Mouse (Mus musculus) gastrocnemius, adult 18-20 months (tissue): ENCODE data around the gene Nell2. TPM values are rescaled to one million over a fixed set of nuclear protein-coding genes. Genes with fewer than 3 reads are reported as not detected.
"Not testable (repeated sequence)": the region's sequence is repeated elsewhere in the genome, so short reads cannot be mapped to it uniquely, and the experiment has no call there.

Source experiments
- DNase-seq: peaks from one replicate; pipeline ENCODE4 v3.0.0; 2021; ENCODE audit warnings: low spot score
- total RNA-seq, 2 experiments: library from RNA; stranded (reverse); gene quantifications; 2 replicates each; pipeline ENCODE4 v1.2.3; 2021

Gene Nell2
- total RNA-seq, 2 experiments from 2014 or later, result 0.33 TPM; not detected in 1

GRCm38 (mm10) chr15:95245516-95245915 is 282.8 kb downstream of the Nell2 start:
- no peak for DNase-seq

- no peak for DNase-seq
Observed at GRCm38 (mm10) chr15:95243876-95244275, 284.5 kb downstream of the Nell2 start.

DNA sequence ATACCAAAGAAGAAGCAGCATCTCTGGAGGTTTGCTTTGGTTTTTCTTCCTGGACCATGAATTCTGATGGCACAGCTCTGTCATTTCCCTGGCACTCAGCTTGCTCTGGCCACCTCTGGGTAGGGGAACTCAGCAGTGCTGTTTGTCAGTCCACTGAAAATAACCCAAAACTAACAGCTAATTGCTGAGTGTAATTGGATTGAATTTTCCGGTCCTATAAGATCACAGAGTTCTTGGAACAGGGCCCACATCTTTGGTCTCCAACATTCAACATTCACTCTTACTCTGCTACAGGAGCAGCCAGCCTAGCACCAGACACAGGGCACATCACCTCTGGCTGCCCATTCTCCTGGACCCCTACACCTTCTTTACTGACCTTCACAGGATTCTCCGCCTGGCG is 287.2 kb downstream of the Nell2 start:
- no peak for DNase-seq

DNA sequence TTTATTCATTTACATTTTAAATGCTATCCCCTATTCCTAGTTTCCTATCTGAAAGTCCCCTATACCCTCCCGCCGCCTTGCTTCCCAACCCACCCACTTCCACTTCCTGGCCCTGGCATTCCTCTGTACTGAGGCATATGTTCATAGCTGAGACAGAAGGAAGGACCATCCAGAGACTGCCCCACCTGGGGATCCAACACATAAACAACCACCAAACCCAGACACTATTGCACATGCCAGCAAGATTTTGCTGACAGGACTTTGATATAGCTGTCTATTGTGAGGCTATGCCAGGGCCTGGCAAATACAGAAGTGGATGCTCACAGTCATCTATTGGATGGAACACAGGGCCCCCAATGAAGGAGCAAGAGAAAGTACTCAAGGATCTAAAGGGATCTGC is 291.3 kb downstream of the Nell2 start:
- not testable (repeated sequence) for DNase-seq

DNA sequence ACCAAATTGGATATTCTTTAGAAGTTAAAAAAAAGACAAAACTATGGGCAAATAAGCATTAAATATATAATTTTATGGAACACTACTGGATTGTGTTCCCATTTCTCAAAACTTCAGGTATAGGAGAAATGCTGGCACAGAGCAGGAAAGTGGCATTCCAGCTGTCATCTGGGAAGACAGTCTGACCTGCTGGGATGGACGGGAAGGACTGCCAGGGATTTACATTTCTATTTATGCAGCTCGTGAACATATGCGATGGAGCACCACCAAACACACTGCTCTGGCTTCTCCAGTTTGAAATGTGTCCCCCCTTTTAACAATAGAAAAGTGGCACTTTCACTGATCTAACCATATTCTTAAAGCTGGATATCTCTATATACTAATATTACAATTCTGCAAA is 291.9 kb downstream of the Nell2 start:
- no peak for DNase-seq

DNA sequence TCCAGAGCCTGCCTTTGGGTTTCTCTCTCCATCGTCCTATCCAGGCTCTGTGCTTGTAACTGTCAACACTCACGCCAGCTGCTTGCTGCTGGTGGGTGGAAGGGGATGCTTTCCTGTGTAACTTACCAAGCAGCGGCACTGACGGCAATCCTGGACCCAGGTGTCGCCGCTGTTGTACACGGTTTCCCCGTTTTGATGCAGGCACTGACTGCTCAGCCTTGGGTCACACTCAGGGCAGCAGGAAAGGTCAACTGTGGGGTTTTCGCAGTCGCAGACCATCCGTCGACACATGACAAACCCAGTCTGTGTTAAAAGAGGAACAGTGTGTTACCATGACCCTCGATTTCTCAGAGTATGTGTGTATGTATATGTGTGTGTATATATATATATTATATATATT is 297.2 kb downstream of the Nell2 start:
- DNase-seq, result no peak

GRCm38 (mm10) chr15:95216640-95217365 is 311.6 kb downstream of the Nell2 start:
- DNase-seq, result no peak

DNA sequence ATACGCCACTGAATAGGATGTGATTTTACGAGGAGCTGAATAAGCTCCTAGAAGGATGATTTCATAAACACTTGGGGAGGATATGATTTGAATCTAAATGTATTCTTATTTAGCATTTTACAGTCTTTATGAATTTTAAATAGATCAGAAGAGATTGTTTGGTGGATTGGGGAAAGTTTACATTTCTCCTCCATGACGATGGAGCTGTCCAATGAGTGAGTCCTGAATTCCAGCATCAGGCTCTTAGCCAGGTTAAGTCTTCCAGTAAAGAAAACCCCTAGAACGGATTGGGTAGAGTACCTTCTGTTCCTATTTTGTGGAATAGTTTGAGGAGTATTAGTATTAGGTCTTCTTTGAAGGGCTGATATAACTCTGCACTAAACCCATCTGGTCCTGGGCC is 317.8 kb downstream of the Nell2 start:
- no peak for DNase-seq

GRCm38 (mm10) chr15:95209186-95209585 is 319.2 kb downstream of the Nell2 start:
- DNase-seq, result peak; percentile 3

DNA sequence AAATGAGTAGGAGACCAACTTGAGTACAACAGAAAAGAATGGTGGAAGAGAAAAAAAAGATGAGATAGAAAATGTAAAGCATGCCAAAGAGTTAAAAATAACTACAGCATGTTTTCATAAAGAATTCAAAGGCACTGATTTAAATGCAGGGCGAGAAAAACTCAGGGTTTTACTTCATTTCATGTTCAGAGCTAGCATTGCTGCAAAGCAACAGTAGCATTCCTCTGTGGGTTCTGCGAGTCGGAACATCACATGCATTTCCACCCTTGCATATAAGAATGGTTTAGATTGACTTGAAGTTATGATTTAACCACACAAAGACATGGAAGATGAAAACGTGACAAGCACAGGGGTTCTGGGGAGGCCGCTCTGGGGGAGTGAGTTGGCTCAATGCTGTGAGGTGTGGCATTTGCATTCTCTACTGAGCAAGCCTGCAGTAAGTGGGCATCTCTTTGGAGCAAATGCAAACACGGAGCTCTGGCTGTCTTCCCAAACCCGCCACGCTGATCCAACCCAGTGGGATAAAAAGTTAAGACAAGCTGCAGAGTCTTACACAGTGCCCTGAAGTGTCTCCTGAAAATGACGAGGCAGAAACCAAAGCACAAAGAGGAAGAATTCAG is 334.6 kb downstream of the Nell2 start:
- DNase-seq, result no peak

GRCm38 (mm10) chr15:95192951-95193350 is 335.4 kb downstream of the Nell2 start:
- no peak for DNase-seq

- no peak for DNase-seq
Observed at GRCm38 (mm10) chr15:95186226-95186625, 342.1 kb downstream of the Nell2 start.

DNA sequence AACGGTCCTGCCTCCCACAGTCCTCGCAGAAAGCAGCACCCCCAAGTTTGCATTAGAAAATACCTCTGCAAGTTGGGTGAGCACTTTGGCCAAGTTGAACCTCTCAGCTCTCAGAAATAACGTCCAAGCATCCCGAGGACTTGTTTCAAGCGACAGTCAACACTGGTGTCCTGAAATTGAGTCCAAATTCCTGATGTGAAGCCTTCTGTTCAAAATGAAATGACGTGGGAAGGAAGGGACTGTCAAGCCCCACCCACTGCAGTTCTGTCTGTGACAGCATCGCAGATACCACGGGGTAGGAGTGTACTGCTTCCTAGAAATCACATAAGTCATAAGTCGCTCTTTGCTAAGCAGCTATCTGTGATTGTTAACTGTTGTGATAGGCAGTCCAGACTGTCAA is 342.9 kb downstream of the Nell2 start:
- DNase-seq, result no peak

GRCm38 (mm10) chr15:95183450-95183849 is 344.9 kb downstream of the Nell2 start:
- DNase-seq, result no peak

DNA sequence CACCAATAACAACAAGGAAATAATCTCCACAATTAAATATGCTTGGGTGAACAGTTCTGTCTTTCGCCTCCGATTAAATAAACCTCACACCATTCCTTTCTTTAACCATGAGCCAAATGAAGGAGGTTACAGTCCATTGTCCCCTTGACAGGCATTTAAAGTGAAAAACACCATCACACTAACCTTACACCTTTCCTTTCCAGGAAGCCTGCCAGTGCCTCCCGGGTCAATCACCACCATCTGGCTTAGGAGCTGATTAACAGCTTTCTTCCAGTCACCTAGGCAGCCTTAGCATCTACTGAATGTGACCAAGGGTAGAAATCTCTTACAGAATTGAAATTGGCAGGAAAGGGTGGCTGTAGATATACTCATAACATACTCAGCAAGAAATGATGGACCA is 371.5 kb downstream of the Nell2 start:
- DNase-seq, result no peak

- no peak for DNase-seq
Observed at GRCm38 (mm10) chr15:95145118-95145517, 383.2 kb downstream of the Nell2 start.

GRCm38 (mm10) chr15:95144131-95144530 is 384.2 kb downstream of the Nell2 start:
- DNase-seq, result no peak

DNA sequence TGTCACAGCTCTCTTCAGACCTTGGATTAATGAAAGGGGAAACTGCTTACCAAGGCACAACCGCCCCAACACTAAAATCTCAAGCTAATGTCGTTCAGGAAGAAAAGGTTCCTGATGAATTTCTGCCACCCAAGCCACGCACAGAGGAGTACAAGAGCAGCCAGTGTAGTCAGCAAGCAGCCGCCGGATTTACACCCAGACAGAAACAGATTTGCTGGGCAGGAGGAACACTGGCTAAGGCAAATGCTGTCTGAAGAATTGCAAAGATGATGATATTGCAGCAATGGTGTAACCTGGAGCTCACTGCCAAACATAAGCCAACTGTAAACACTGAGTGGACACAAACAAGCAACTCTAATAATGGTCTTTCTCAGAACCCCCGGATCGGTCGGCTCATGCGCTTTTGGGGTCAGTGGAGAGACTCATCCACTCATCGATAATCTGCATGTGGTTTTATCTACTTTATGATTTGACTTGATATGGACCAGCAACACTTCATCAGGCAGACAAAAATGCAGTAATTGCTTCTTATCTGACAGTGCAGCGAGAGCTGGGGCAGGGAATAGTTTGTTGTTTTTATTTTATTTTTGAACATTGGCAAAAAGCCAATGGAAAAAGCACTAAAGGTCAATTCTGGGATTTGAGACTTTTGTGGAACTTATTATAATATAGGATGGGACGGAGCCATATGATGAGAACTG is 389.5 kb downstream of the Nell2 start:
- DNase-seq, result no peak

DNA sequence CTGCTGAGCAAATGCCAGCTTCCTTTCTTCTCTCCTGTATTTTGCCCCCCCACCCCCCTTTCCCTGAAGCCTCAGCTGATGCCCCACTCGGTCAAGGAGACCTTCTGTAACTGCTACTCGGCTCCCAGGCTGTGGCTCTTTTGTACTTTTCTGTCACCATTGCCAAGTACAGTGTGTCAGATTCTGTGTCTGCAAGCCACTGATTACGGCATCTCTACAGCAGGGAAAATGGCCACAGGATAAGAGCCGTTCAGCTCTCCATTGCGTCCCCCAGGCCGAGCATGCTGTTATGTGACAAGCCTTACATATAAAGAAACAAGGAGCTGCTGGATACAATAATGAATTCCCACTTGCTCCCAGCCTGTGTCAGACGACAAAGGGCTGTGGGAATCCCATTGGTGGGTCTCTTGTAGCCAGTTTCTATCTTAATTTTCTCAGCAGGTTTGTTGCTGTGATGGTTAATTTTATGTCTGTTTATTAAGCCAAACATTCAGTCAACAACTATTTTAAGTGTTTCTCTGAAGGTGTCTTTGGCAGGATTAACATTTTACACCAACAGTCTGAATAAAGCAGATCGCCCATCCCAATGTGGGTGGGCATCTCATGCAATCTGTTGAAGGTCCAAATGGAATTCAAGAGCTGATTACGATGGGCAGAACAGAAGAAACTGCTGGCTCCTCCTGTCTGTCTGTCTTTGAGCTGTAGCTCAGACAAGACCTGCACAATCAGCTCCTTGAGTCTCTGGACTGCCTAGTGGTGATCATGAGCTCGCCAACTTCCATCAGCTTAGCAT is 391.1 kb downstream of the Nell2 start:
- DNase-seq, result no peak

GRCm38 (mm10) chr15:95135926-95136609 is 392.3 kb downstream of the Nell2 start:
- no peak for DNase-seq

- DNase-seq, result no peak
Observed at GRCm38 (mm10) chr15:95131401-95131800, 397.0 kb downstream of the Nell2 start.
